9 mouse cellular contexts compared by ENCODE assay signal in the genomic region with DNA sequence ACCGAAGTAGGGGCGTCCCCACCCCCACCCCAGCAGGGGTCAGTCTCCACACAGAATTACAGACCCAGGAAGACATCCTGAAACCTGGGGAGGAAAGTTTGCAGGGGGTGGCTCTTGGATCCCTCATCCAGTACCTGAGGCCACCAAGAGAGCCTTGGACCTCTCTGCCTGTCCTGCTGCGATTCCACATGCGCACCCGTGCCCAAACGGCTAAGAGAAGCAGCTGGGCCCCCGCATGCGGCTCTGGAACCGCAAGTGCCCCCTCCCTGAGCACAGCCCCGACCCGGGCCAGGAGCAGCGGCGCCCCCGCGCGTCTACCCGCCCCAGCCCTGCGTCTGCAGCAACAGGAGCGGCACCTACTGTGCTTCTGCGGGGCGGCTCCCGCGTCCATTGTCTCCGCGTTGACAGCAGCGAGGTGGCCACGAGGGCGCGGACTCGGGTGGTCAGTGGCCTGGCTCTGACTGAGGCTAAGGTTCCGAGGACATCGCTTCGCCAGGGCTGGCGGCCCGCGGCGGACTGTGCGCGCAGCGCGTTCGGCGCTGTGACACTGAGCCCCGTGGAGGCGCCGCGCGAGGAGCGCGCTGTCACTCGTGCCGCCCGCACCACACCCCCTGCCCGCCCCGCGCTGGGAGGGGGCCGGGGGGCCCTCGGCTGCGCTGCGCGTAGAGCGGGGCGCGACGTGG. TPM values are rescaled to one million over a fixed set of nuclear protein-coding genes. Genes with fewer than 3 reads are reported as not detected.
DNase-seq lines count a peak whose midpoint lies in the region; ATAC-seq and TF ChIP-seq lines count a peak whose summit lies in the region.
"Had no signal": no experiment of that assay in that cellular context is flagged by ENCODE, and none has a peak within 500 bp of the region (broad histone marks: within the 10 kb centered on the region; RNA-seq: fewer than 3 reads in every experiment).

No protein-coding gene starts in this region.

- no peaks in the 10 kb centered on the region for H3K36me3 ChIP-seq in heart, embryonic 12.5 days
- no peaks in the 10 kb centered on the region for H3K36me3 ChIP-seq in E14TG2a.4 (ENCODE audit: insufficient read depth, low read length)
- no peaks in the 10 kb centered on the region for H3K36me3 ChIP-seq in forebrain, embryonic 10.5 days (replicated peaks)
- no peaks in the 10 kb centered on the region for H3K36me3 ChIP-seq in limb, embryonic 15.5 days

- TF ChIP-seq CTCF in E14TG2a.4 (conservative IDR thresholded peaks at IDR 0.05; ENCODE audit: low read length): no peak

- peak overlapping the region; percentile 65 for H3K4me2 ChIP-seq in heart, embryonic 12.5 days
- peak overlapping the region; percentile 72 for H3K4me2 ChIP-seq in limb, embryonic 15.5 days

- H3K27ac ChIP-seq in heart, embryonic 12.5 days (ENCODE audit: poor library complexity, severe bottlenecking): no peak overlapping the region
- H3K27ac ChIP-seq in forebrain, embryonic 10.5 days: peak overlapping the region; percentile 51
- no peak overlapping the region for H3K27ac ChIP-seq in limb, embryonic 15.5 days
- H3K27ac ChIP-seq: liver, embryonic 14.5 days had no signal

- H3K4me1 ChIP-seq in heart, embryonic 12.5 days (replicated peaks): peaks cover 7% of the 10 kb centered on the region
- H3K4me1 ChIP-seq in E14TG2a.4 (replicated peaks; ENCODE audit: low read depth, low read length): peaks cover 13% of the 10 kb centered on the region
- peaks cover 35% of the 10 kb centered on the region for H3K4me1 ChIP-seq in forebrain, embryonic 10.5 days
- peaks cover 9% of the 10 kb centered on the region for H3K4me1 ChIP-seq in limb, embryonic 15.5 days

- peaks cover 87% of the 10 kb centered on the region for H3K27me3 ChIP-seq in heart, embryonic 12.5 days (replicated peaks)
- peaks cover 81% of the 10 kb centered on the region for H3K27me3 ChIP-seq in E14TG2a.4 (ENCODE audit: insufficient read depth, low read length)
- peaks cover 86% of the 10 kb centered on the region for H3K27me3 ChIP-seq in forebrain, embryonic 10.5 days (ENCODE audit: poor library complexity, severe bottlenecking)
- peaks cover 83% of the 10 kb centered on the region for H3K27me3 ChIP-seq in limb, embryonic 15.5 days

- intact Hi-C loops in heart, postnatal 36 days (cut with DNase I): no loop called here

- no peak for ATAC-seq in heart, embryonic 12.5 days (ENCODE audit: insufficient number of reproducible peaks, low FRiP score)
- no peak for ATAC-seq in limb, embryonic 15.5 days (ENCODE audit: insufficient number of reproducible peaks, low FRiP score, low TSS enrichment, low read depth)
- ATAC-seq in granulocyte monocyte progenitor cell, adult 5-6 weeks (replicated peaks; ENCODE audit: poor library complexity, severe bottlenecking): no peak

- no peak overlapping the region for H3K9ac ChIP-seq in heart, embryonic 12.5 days
- H3K9ac ChIP-seq in limb, embryonic 15.5 days: no peak overlapping the region
- H3K9ac ChIP-seq: liver, embryonic 14.5 days had no signal

- H3K9me3 ChIP-seq in heart, embryonic 12.5 days (replicated peaks): no peaks in the 10 kb centered on the region
- no peaks in the 10 kb centered on the region for H3K9me3 ChIP-seq in E14TG2a.4 (ENCODE audit: low read length)
- no peaks in the 10 kb centered on the region for H3K9me3 ChIP-seq in forebrain, embryonic 10.5 days
- no peaks in the 10 kb centered on the region for H3K9me3 ChIP-seq in limb, embryonic 15.5 days

- WGBS in heart, embryonic 12.5 days: 2% methylated on average over 65 of the region's 65 CpGs
- 2% methylated on average over 65 of the region's 65 CpGs for WGBS in forebrain, embryonic 10.5 days
- 2% methylated on average over 58 of the region's 65 CpGs for WGBS in limb, embryonic 15.5 days

- DNase-seq in heart, postnatal 36 days: no peak
- DNase-seq in forebrain, embryonic 10.5 days (ENCODE audit: extremely low spot score, low spot score): no peak
- no peak for DNase-seq in embryo, embryonic 10.5 days (ENCODE audit: low spot score)
- no peak for DNase-seq in adrenal gland, postnatal 25 days

- H3K4me3 ChIP-seq in heart, embryonic 12.5 days: peak overlapping the region; percentile 36
- peak overlapping the region; percentile 76 for H3K4me3 ChIP-seq in E14TG2a.4 (replicated peaks; ENCODE audit: low read length)
- H3K4me3 ChIP-seq in forebrain, embryonic 10.5 days: peak overlapping the region; percentile 57
- peak overlapping the region; percentile 38 for H3K4me3 ChIP-seq in limb, embryonic 15.5 days

RNA-seq across cellular contexts. Expression of a gene that starts 13.8 kb away (rescaled TPM):
- polyA plus RNA-seq in heart, embryonic 12.5 days (2016; fragmentation: Nextera tagmentation; extraction: Ambion mirVana): 0.09 and 0.38 TPM in 2 replicates
- not detected for total RNA-seq in heart, postnatal 36 days (2021)
- polyA plus RNA-seq in forebrain, embryonic 10.5 days (2016; fragmentation: Nextera tagmentation; extraction: Ambion mirVana): 0.43 and 0.64 TPM in 2 replicates
- 11.6 and 13.7 TPM in 2 replicates for polyA plus RNA-seq in limb, embryonic 15.5 days (2015; fragmentation: Nextera tagmentation; extraction: Ambion mirVana)
- 0.30 TPM in 1 of 2 replicates, not detected in the other for total RNA-seq in granulocyte monocyte progenitor cell, adult 5-6 weeks (2014; fragmentation: Nextera tagmentation)
- total RNA-seq in granulocyte monocyte progenitor cell, adult 5-6 weeks (2017): not detected in 2 replicates
- 0.71 and 1.0 TPM in 2 replicates for total RNA-seq in adrenal gland, postnatal 25 days (2021)

RNA-seq across cellular contexts. Expression of a gene that starts 24.1 kb away (rescaled TPM):
- polyA plus RNA-seq in heart, embryonic 12.5 days (2016; fragmentation: Nextera tagmentation; extraction: Ambion mirVana): 15.3 and 15.9 TPM in 2 replicates
- 10 to 100 TPM; 19.4 to 23.1 TPM for total RNA-seq in heart, postnatal 36 days (2021)
- polyA plus RNA-seq in forebrain, embryonic 10.5 days (2016; fragmentation: Nextera tagmentation; extraction: Ambion mirVana): 22.2 TPM in 2 replicates
- polyA plus RNA-seq in limb, embryonic 15.5 days (2015; fragmentation: Nextera tagmentation; extraction: Ambion mirVana): 21.3 and 22.8 TPM in 2 replicates
- 10.5 and 11.0 TPM in 2 replicates for total RNA-seq in granulocyte monocyte progenitor cell, adult 5-6 weeks (2014; fragmentation: Nextera tagmentation)
- total RNA-seq in granulocyte monocyte progenitor cell, adult 5-6 weeks (2017): 13.4 and 18.6 TPM in 2 replicates
- total RNA-seq in adrenal gland, postnatal 25 days (2021): 25.1 and 28.6 TPM in 2 replicates

RNA-seq across cellular contexts. Expression of a gene that starts 43.4 kb away (rescaled TPM):
- polyA plus RNA-seq in heart, embryonic 12.5 days (2016; fragmentation: Nextera tagmentation; extraction: Ambion mirVana): 136 and 144 TPM in 2 replicates
- 10 to 100 TPM; 67.0 to 72.9 TPM for total RNA-seq in heart, postnatal 36 days (2021)
- 133 and 137 TPM in 2 replicates for polyA plus RNA-seq in forebrain, embryonic 10.5 days (2016; fragmentation: Nextera tagmentation; extraction: Ambion mirVana)
- polyA plus RNA-seq in limb, embryonic 15.5 days (2015; fragmentation: Nextera tagmentation; extraction: Ambion mirVana): 170 and 176 TPM in 2 replicates
- 93.3 and 125 TPM in 2 replicates for total RNA-seq in granulocyte monocyte progenitor cell, adult 5-6 weeks (2014; fragmentation: Nextera tagmentation)
- total RNA-seq in granulocyte monocyte progenitor cell, adult 5-6 weeks (2017): 106 and 134 TPM in 2 replicates
- 107 and 115 TPM in 2 replicates for total RNA-seq in adrenal gland, postnatal 25 days (2021)

RNA-seq across cellular contexts. Expression of a gene that starts 43.6 kb away (rescaled TPM):
- polyA plus RNA-seq in heart, embryonic 12.5 days (2016; fragmentation: Nextera tagmentation; extraction: Ambion mirVana): 3.1 and 3.9 TPM in 2 replicates
- 1 to 10 TPM in 1 of 2 experiments, under 1 TPM in 1; 0.89 to 1.7 TPM for total RNA-seq in heart, postnatal 36 days (2021)
- polyA plus RNA-seq in forebrain, embryonic 10.5 days (2016; fragmentation: Nextera tagmentation; extraction: Ambion mirVana): 4.5 and 6.8 TPM in 2 replicates
- polyA plus RNA-seq in limb, embryonic 15.5 days (2015; fragmentation: Nextera tagmentation; extraction: Ambion mirVana): 5.0 and 6.2 TPM in 2 replicates
- 0.62 and 1.2 TPM in 2 replicates for total RNA-seq in granulocyte monocyte progenitor cell, adult 5-6 weeks (2014; fragmentation: Nextera tagmentation)
- 1.6 and 4.7 TPM in 2 replicates for total RNA-seq in granulocyte monocyte progenitor cell, adult 5-6 weeks (2017)
- total RNA-seq in adrenal gland, postnatal 25 days (2021): 9.9 and 10.7 TPM in 2 replicates
